Mouse (Mus musculus) lung, embryonic 14.5 days (tissue): ENCODE measurements around the gene Trim38. TPM values are rescaled to one million over a fixed set of nuclear protein-coding genes. Genes with fewer than 3 reads are reported as not detected.

Experiments used
- ATAC-seq: fragments of 200-750 bp; cut with Nextera tagmentation; 2 replicates; pipeline ENCODE4 v1.8.0; 2017; ENCODE audit warnings: mild to moderate bottlenecking, moderate TSS enrichment, moderate library complexity; ENCODE audit not compliant: insufficient read depth
- DNase-seq: peaks from one replicate; pipeline ENCODE4 v3.0.0-alpha.2; 2015
- H3K27ac ChIP-seq: fragments of 300-500 bp; sonication (generic); 2 replicates; pipeline ENCODE4 v1.5.1; 2014; ENCODE audit warnings: low read depth, mild to moderate bottlenecking, moderate library complexity
- H3K27me3 ChIP-seq: fragments of 300-500 bp; sonication (generic); 2 replicates; pipeline ENCODE4 v1.6.1; 2014; ENCODE audit warnings: low read length, control low read depth; ENCODE audit not compliant: insufficient read depth
- H3K36me3 ChIP-seq: fragments of 300-500 bp; sonication (generic); 2 replicates; pipeline ENCODE4 v1.6.1; 2014; ENCODE audit warnings: control low read depth; ENCODE audit not compliant: insufficient read depth
- H3K4me1 ChIP-seq: fragments of 300-500 bp; sonication (generic); 2 replicates; pipeline ENCODE4 v1.6.1; 2014; ENCODE audit warnings: antibody characterized with exemption, control low read depth; ENCODE audit not compliant: insufficient read depth
- H3K4me2 ChIP-seq: fragments of 300-500 bp; sonication (generic); 2 replicates; pipeline ENCODE4 v1.6.1; 2014; ENCODE audit warnings: mild to moderate bottlenecking
- H3K4me3 ChIP-seq: fragments of 300-500 bp; sonication (generic); 2 replicates; pipeline ENCODE4 v1.5.1; 2014; ENCODE audit warnings: low read depth, low read length
- H3K9ac ChIP-seq: fragments of 300-500 bp; sonication (generic); 2 replicates; pipeline ENCODE4 v1.6.1; 2014
- H3K9me3 ChIP-seq: fragments of 300-500 bp; sonication (generic); 2 replicates; pipeline ENCODE4 v1.6.1; 2016; ENCODE audit warnings: low read depth, low read length, control low read depth
- CTCF ChIP-seq: IDR thresholded peaks from 2 replicates; pipeline ENCODE4 v1.5.1; 2016; ENCODE audit warnings: antibody characterized with exemption, low read depth
- WGBS: fragments of 180-500 bp; shearing (Covaris S2); extraction: QIAGEN DNeasy Blood & Tissue Kit; methylation state at CpG from one replicate; pipeline ENCODE4 v1.1.7; 2014; 5-methylcytosine and 5-hydroxymethylcytosine counted together
- polyA plus RNA-seq: library from polyadenylated mRNA; unstranded; fragments of >200 nt; fragmentation: Nextera tagmentation; extraction: Ambion mirVana; gene quantifications from 2 replicates; pipeline ENCODE4 v1.2.1, GENCODE M21; 2014

Trim38 gene
- polyA plus RNA-seq, 1 experiment from 2014 or later, result not detected

DNA sequence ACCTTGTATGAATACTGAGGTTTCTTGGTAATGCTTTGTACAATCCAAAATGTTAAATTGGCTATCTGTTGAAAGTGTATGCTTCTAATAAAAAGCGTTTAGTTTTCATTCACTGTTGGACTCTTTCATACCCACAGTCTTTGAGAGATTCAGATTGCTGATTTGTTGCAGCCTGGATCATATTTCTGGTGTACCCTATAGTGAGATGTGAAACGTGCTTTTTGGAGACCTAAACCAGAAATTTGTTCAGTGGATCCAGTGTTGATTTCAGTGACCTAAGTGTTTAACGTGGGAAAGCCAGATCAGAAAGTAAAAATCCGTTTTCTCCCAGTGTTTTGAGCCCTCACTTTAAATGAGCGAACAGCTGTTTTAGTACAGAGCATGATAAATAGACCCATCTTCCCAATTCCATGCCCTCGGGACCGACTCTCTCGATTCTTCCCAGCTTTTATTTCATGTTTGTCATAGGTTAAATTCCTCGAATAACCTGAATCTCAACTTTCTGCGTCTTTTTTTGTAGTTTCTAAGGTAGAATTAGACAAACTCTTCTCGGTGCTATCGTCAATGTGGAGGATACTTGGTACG lies 29.4 kb upstream of the Trim38 start:
- WGBS, result 19% methylated on average over 13 of the region's 13 CpGs
- 0 out of 2 replicates have a peak, but pooled peaks cover 5% of the 10 kb centered on the region for H3K4me1 ChIP-seq
- peak overlapping the region; percentile 90 for H3K4me2 ChIP-seq
- no peak for TF ChIP-seq CTCF
- DNase-seq (peak; percentile 48), ATAC-seq (no peak)
- no peaks in the 10 kb centered on the region for H3K36me3 ChIP-seq
- peak overlapping the region; percentile 94 for H3K9ac ChIP-seq
- H3K4me3 ChIP-seq, result peak overlapping the region; percentile 63
- peak overlapping the region; percentile 100 for H3K27ac ChIP-seq
- no peaks in the 10 kb centered on the region for H3K9me3 ChIP-seq
- H3K27me3 ChIP-seq, result no peaks in the 10 kb centered on the region

DNA sequence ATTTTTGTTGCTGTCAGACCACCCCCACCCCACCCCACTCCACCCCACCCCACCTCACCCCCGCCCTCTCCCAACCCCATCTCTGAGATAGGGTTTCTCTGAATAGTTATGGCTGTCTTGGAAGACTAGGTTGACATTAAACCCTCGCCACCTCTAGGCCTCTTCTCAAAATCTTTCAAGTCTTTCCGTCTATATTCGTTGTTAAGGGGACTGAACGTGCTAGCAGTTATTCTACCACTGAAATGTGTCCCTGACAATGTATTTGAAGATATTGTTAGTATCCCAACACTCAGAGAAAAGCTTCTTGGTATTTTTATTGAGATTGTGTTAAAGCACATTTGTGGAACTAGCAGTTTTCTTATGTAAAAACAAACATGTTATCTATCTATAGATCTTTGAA lies 28.8 kb upstream of the Trim38 start:
- H3K4me3 ChIP-seq, result peak overlapping the region; percentile 63; the same call in 1 of the 2 replicates
- H3K36me3 ChIP-seq, result no peaks in the 10 kb centered on the region
- DNase-seq, result peak; percentile 26
- peak overlapping the region; percentile 94 for H3K9ac ChIP-seq
- ATAC-seq, result no peak
- no peaks in the 10 kb centered on the region for H3K27me3 ChIP-seq
- 0 out of 2 replicates have a peak, but pooled peaks cover 5% of the 10 kb centered on the region for H3K4me1 ChIP-seq
- peak overlapping the region; percentile 100 for H3K27ac ChIP-seq
- peak overlapping the region; percentile 90 for H3K4me2 ChIP-seq
- no peaks in the 10 kb centered on the region for H3K9me3 ChIP-seq
- 45% methylated on average over 5 of the region's 5 CpGs for WGBS
- TF ChIP-seq CTCF, result no peak

DNA sequence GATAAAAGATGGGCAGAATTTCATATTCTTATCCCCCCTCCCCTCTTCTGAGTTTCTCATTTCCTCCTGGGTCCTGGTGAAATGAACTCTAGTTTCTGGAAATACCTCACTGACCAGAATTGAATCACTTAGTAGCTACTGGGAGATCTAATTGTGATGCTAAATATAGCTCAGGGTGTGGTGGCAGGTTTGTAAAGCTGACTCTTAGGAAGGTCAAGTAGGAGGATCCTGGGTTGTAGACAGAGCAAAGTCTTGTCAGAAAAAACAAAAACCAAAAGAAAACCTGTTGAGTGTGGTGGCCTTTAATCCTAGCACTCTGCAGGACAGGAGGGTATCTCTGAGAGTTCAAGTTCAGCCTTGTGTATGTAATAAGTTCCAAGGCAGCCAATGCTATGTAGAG lies 27.7 kb upstream of the Trim38 start:
- Histone ChIP-seq H3K27me3 (no peaks in the 10 kb centered on the region), H3K9me3 (no peaks in the 10 kb centered on the region), H3K36me3 (no peaks in the 10 kb centered on the region), H3K4me1 (0 out of 2 replicates have a peak, but pooled peaks cover 5% of the 10 kb centered on the region), H3K9ac (no peak overlapping the region), H3K27ac (no peak overlapping the region), H3K4me3 (no peak overlapping the region), H3K4me2 (no peak overlapping the region)
- no peak for ATAC-seq
- DNase-seq, result no peak
- TF ChIP-seq CTCF, result no peak

DNA sequence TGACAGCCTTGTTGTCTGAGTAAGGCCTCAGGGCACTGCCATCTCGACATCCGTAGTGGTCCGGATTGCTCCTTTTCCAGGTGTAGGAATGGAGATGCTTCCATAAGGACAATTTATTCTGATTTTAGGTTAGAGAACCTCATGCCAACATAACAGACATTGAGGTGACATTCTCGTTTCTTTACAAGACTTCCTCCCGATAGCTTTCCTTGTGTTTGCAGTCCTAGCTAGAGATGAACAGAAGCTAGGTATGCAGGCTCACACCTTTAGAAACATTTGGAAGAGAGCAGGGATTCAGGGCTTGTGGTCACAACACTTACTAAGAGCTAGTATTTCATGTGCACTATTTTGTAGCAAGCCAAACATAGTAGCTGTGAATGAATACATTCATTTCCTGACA lies 26.5 kb upstream of the Trim38 start:
- Histone ChIP-seq H3K9ac (no peak overlapping the region), H3K9me3 (no peaks in the 10 kb centered on the region), H3K4me2 (0 out of 2 replicates have a peak overlapping the region, but pooled peaks have one; percentile 15), H3K27ac (peak overlapping the region; percentile 46), H3K4me1 (peaks cover 10% of the 10 kb centered on the region), H3K4me3 (no peak overlapping the region), H3K27me3 (no peaks in the 10 kb centered on the region), H3K36me3 (no peaks in the 10 kb centered on the region)
- DNase-seq (peak; percentile 27), ATAC-seq (no peak)
- no peak for TF ChIP-seq CTCF
- WGBS, result 76% methylated on average over 5 of the region's 5 CpGs

DNA sequence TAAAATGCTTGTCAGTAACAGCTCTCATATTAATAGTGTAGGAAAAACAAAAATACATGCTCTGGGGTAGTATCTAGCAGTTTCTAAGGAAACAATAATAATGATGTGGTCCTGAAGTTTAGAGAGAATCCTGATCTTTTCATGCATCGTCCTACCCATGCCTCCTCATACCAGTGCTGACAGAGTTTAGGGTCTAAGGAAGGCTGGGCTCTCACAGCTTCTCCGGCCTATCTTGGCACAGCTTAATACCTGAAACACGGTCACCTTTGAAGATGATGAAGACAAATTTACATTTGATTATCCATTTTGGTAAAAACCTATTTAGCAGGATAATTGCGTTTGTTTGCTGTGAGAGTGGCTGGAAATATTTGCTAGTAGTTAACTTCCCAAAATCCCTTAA lies 25.8 kb upstream of the Trim38 start:
- H3K27me3 ChIP-seq, result no peaks in the 10 kb centered on the region
- no peak for TF ChIP-seq CTCF
- H3K36me3 ChIP-seq, result no peaks in the 10 kb centered on the region
- no peaks in the 10 kb centered on the region for H3K9me3 ChIP-seq
- peak overlapping the region; percentile 45 for H3K4me3 ChIP-seq
- WGBS, result 28% methylated on average over 4 of the region's 4 CpGs
- peaks cover 13% of the 10 kb centered on the region for H3K4me1 ChIP-seq
- H3K27ac ChIP-seq, result peak overlapping the region; percentile 100
- peak overlapping the region; percentile 91 for H3K4me2 ChIP-seq
- peak overlapping the region; percentile 67 for H3K9ac ChIP-seq
- ATAC-seq, result no peak
- DNase-seq, result peak; percentile 57

DNA sequence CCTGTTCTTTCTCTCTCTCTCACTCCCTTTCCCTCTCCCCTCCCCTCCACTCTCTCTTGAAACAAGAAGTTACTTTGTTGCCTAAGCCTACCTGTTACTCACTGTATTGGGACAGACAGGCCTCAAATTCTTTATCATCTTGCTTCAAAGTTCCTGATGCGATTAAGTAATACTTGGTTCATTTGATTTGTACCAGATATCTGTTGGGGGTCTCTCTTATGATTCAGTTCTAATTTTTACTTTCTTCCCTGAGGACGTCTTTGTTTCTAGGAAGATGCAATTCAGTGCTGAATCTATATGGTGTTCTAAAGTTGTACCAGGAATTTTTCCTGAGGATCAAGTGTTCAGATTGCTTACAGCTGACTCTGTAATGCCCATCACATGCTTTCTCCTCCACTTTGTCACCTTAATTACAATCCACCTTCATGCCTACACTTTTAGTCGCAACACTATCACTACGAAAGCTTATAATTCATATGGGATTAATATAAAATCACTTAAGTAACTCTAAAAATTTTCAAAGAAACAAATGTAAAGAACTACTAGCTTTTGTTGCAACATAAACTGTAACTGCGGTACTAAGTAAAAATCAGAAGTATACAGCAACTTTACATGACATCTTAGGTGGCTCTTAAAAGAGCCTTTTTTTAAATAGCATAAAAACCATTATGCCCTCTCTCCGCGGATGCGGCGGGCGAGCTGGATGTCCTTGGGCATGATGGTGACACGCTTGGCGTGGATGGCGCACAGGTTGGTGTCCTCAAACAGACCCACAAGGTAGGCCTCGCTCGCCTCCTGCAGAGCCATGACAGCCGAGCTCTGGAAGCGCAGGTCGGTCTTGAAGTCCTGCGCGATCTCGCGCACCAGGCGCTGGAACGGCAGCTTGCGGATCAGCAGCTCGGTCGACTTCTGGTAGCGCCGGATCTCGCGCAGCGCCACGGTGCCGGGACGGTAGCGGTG lies 25.0 kb upstream of the Trim38 start:
- Histone ChIP-seq H3K36me3 (no peaks in the 10 kb centered on the region), H3K4me2 (peak overlapping the region; percentile 91), H3K27me3 (no peaks in the 10 kb centered on the region), H3K27ac (peak overlapping the region; percentile 100), H3K9me3 (no peaks in the 10 kb centered on the region), H3K9ac (peak overlapping the region; percentile 67), H3K4me3 (peak overlapping the region; percentile 45), H3K4me1 (peaks cover 13% of the 10 kb centered on the region)
- WGBS, result 1% methylated on average over 17 of the region's 36 CpGs
- DNase-seq (peak; percentile 59), ATAC-seq (no peak)
- TF ChIP-seq CTCF, result no peak
